ENCODE assay signal across 26 mouse cellular contexts in genomic region chr6:103766830-103767229, GRCm38 (mm10).
"Had no signal": no experiment of that assay in that cellular context is flagged by ENCODE, and none has a peak within 500 bp of the region (broad histone marks: within the 10 kb centered on the region; RNA-seq: fewer than 3 reads in every experiment).

No protein-coding gene starts in this region.

- H3K9ac ChIP-seq: limb, embryonic 13.5 days; liver, embryonic 12.5 days; liver, embryonic 15.5 days; lung, embryonic 15.5 days; midbrain, embryonic 12.5 days; midbrain, embryonic 15.5 days; neural tube, embryonic 12.5 days; neural tube, embryonic 15.5 days had no signal

- H3K9me3 ChIP-seq: limb, embryonic 10.5 days; liver, embryonic 12.5 days; liver, embryonic 15.5 days; lung, embryonic 15.5 days; midbrain, embryonic 15.5 days had no signal

- H3K27ac ChIP-seq: left cerebral cortex, adult 2 months; limb, embryonic 10.5 days; limb, embryonic 13.5 days; liver, embryonic 12.5 days; liver, embryonic 15.5 days; lung, embryonic 15.5 days; midbrain, embryonic 12.5 days; midbrain, embryonic 15.5 days; neural tube, embryonic 12.5 days; neural tube, embryonic 15.5 days; stomach, postnatal 0 days had no signal

- H3K4me2 ChIP-seq: limb, embryonic 13.5 days; liver, embryonic 12.5 days; liver, embryonic 15.5 days; lung, embryonic 15.5 days; midbrain, embryonic 12.5 days; midbrain, embryonic 15.5 days; neural tube, embryonic 12.5 days; neural tube, embryonic 15.5 days had no signal

- DNase-seq: kidney, adult 9 months; kidney, postnatal 14 days; kidney, postnatal 4 days; layer of hippocampus, adult 9-11 months; layer of hippocampus, postnatal 36 days; liver; lung, adult 18-20 months; lung, postnatal 10 days; lung, postnatal 36 days; right cerebral cortex, adult 18-20 months; right cerebral cortex, postnatal 14 days; right cerebral cortex, postnatal 4 days; thymus, adult 2 months; thymus, postnatal 14 days; thymus, postnatal 4 days had no signal

- H3K4me3 ChIP-seq: left cerebral cortex, adult 2 months; limb, embryonic 10.5 days; limb, embryonic 13.5 days; liver, embryonic 12.5 days; liver, embryonic 15.5 days; lung, embryonic 15.5 days; midbrain, embryonic 12.5 days; midbrain, embryonic 15.5 days; neural tube, embryonic 12.5 days; neural tube, embryonic 15.5 days had no signal

- H3K4me1 ChIP-seq: limb, embryonic 10.5 days; limb, embryonic 13.5 days; liver, embryonic 12.5 days; liver, embryonic 15.5 days; lung, embryonic 15.5 days; midbrain, embryonic 12.5 days; midbrain, embryonic 15.5 days; neural tube, embryonic 12.5 days; neural tube, embryonic 15.5 days had no signal

- H3K36me3 ChIP-seq: limb, embryonic 10.5 days; limb, embryonic 13.5 days; liver, embryonic 12.5 days; liver, embryonic 15.5 days; lung, embryonic 15.5 days; midbrain, embryonic 12.5 days; midbrain, embryonic 15.5 days; neural tube, embryonic 12.5 days; neural tube, embryonic 15.5 days had no signal

- H3K27me3 ChIP-seq: limb, embryonic 13.5 days; liver, embryonic 12.5 days; liver, embryonic 15.5 days; lung, embryonic 15.5 days; midbrain, embryonic 12.5 days; midbrain, embryonic 15.5 days; neural tube, embryonic 12.5 days; neural tube, embryonic 15.5 days had no signal

- ATAC-seq: liver, embryonic 12.5 days; midbrain, embryonic 15.5 days had no signal
